In genomic region chr2:157618393-157618792, GRCm38 (mm10) we compare ENCODE assay signal across 33 mouse cellular contexts. TPM values are rescaled to one million over a fixed set of nuclear protein-coding genes. Genes with fewer than 3 reads are reported as not detected.
"Had no signal": no experiment of that assay in that cellular context is flagged by ENCODE, and none has a peak within 500 bp of the region (broad histone marks: within the 10 kb centered on the region; RNA-seq: fewer than 3 reads in every experiment).

No protein-coding gene starts in this region.

- DNase-seq: heart, postnatal 10 days; heart, postnatal 14 days; heart, postnatal 36 days; heart, postnatal 4 days; kidney, adult 11 months; kidney, adult 18-20 months; kidney, adult 2 months; kidney, adult 8-10 months; kidney, adult 9 months; kidney, postnatal 10 days; kidney, postnatal 14 days; kidney, postnatal 25 days; kidney, postnatal 36 days; kidney, postnatal 4 days; layer of hippocampus, adult 9-11 months; layer of hippocampus, postnatal 36 days had no signal

- ATAC-seq: hindbrain, embryonic 16.5 days; hindbrain, postnatal 0 days; inflammation-experienced regulatory T-cells, adult 6 months had no signal

- H3K27ac ChIP-seq: heart, embryonic 10.5 days; heart, embryonic 13.5 days; heart, embryonic 15.5 days; hindbrain, embryonic 10.5 days; hindbrain, embryonic 12.5 days; hindbrain, embryonic 14.5 days; hindbrain, embryonic 15.5 days; hindbrain, postnatal 0 days; kidney, embryonic 15.5 days; kidney, postnatal 0 days; layer of hippocampus, adult 2 months; left cerebral cortex, adult 2 months had no signal

- H3K4me3 ChIP-seq: heart, embryonic 10.5 days; heart, embryonic 12.5 days; heart, embryonic 13.5 days; heart, embryonic 15.5 days; hindbrain, embryonic 10.5 days; hindbrain, embryonic 12.5 days; hindbrain, embryonic 15.5 days; kidney, embryonic 15.5 days; layer of hippocampus, adult 2 months; left cerebral cortex, adult 2 months had no signal

- H3K9me3 ChIP-seq: heart, embryonic 10.5 days; heart, embryonic 12.5 days; heart, embryonic 13.5 days; heart, embryonic 15.5 days; hindbrain, embryonic 10.5 days; hindbrain, embryonic 12.5 days; hindbrain, embryonic 15.5 days; kidney, embryonic 15.5 days had no signal

- H3K4me2 ChIP-seq: heart, embryonic 11.5 days; heart, embryonic 12.5 days; heart, embryonic 13.5 days; heart, embryonic 15.5 days; hindbrain, embryonic 12.5 days; hindbrain, embryonic 14.5 days; hindbrain, embryonic 15.5 days; kidney, embryonic 15.5 days had no signal

- H3K4me1 ChIP-seq: heart, embryonic 15.5 days had no signal

- H3K9ac ChIP-seq: heart, embryonic 12.5 days; heart, embryonic 13.5 days; heart, embryonic 15.5 days; hindbrain, embryonic 12.5 days; hindbrain, embryonic 14.5 days; hindbrain, embryonic 15.5 days; kidney, embryonic 15.5 days had no signal

- H3K36me3 ChIP-seq: heart, embryonic 10.5 days; heart, embryonic 12.5 days; heart, embryonic 13.5 days; heart, embryonic 15.5 days; hindbrain, embryonic 10.5 days; hindbrain, embryonic 12.5 days; hindbrain, embryonic 15.5 days; kidney, embryonic 15.5 days had no signal

- H3K27me3 ChIP-seq: hindbrain, embryonic 12.5 days; hindbrain, embryonic 15.5 days had no signal

RNA-seq across cellular contexts. Expression of gene Nnat, which starts 58.5 kb away (rescaled TPM):
- total RNA-seq: hematopoietic stem cell, adult 5-6 weeks had no signal
